In genomic region chr7:99015419-99015818, GRCm38 (mm10) we compare ENCODE assay signal across 8 mouse cellular contexts.
DNase-seq lines count a peak whose midpoint lies in the region; ATAC-seq and TF ChIP-seq lines count a peak whose summit lies in the region.

No protein-coding gene starts in this region.

- ATAC-seq in forebrain, embryonic 16.5 days: peak; percentile 67
- ATAC-seq in midbrain, postnatal 0 days (ENCODE audit: low FRiP score): no peak; the same call in 1 of the 2 replicates

- no peak for DNase-seq in forebrain, embryonic 10.5 days (ENCODE audit: extremely low spot score, low spot score)
- peak; percentile 42 for DNase-seq in cerebellum, adult 11 months
- DNase-seq in kidney, postnatal 10 days: peak; percentile 61
- DNase-seq in midbrain, postnatal 0 days (ENCODE audit: low spot score): peak; percentile 72
- DNase-seq in ovary, postnatal 10 days (ENCODE audit: low spot score): no peak
- DNase-seq in heart, adult 2 months: no peak
- no peak for DNase-seq in gastrocnemius, postnatal 25 days

- no peaks in the 10 kb centered on the region for H3K4me1 ChIP-seq in forebrain, embryonic 16.5 days (replicated peaks; ENCODE audit: control insufficient read depth, insufficient read depth, low read length)
- 0 out of 2 replicates have a peak, but pooled peaks cover 3% of the 10 kb centered on the region for H3K4me1 ChIP-seq in forebrain, embryonic 10.5 days
- no peaks in the 10 kb centered on the region for H3K4me1 ChIP-seq in midbrain, postnatal 0 days (ENCODE audit: insufficient read depth, low read length)
- peaks cover 3% of the 10 kb centered on the region for H3K4me1 ChIP-seq in heart, adult 2 months (ENCODE audit: control insufficient read depth, insufficient read depth, low read length)

- no peak for TF ChIP-seq POLR2A in heart, adult 2 months (IDR thresholded peaks at IDR 0.05; ENCODE audit: insufficient read depth, low read depth, low read length)

- intact Hi-C loops in heart, adult 2 months (cut with DNase I): no loop called here

- WGBS in forebrain, embryonic 16.5 days: 70% methylated on average over 17 of the region's 17 CpGs
- 89% methylated on average over 17 of the region's 17 CpGs for WGBS in forebrain, embryonic 10.5 days
- 73% methylated on average over 17 of the region's 17 CpGs for WGBS in midbrain, postnatal 0 days
- WGBS in heart, adult 2 months: 83% methylated on average over 17 of the region's 17 CpGs

- H3K4me3 ChIP-seq in forebrain, embryonic 16.5 days (replicated peaks; ENCODE audit: low read length): no peak overlapping the region
- no peak overlapping the region for H3K4me3 ChIP-seq in forebrain, embryonic 10.5 days
- H3K4me3 ChIP-seq in midbrain, postnatal 0 days (ENCODE audit: low read depth, low read length): no peak overlapping the region
- no peak overlapping the region for H3K4me3 ChIP-seq in heart, adult 2 months

- H3K79me2 ChIP-seq in heart, adult 2 months (replicated peaks; ENCODE audit: control insufficient read depth, insufficient read depth, low read length): no peaks in the 10 kb centered on the region; the same call in 1 of the 2 replicates

- peak overlapping the region; percentile 26 for H3K4me2 ChIP-seq in forebrain, embryonic 16.5 days (ENCODE audit: low read length)
- no peak overlapping the region for H3K4me2 ChIP-seq in midbrain, postnatal 0 days (ENCODE audit: low read depth, low read length, poor library complexity, severe bottlenecking)

- H3K9me3 ChIP-seq in forebrain, embryonic 16.5 days (ENCODE audit: control insufficient read depth, low read length): no peaks in the 10 kb centered on the region
- no peaks in the 10 kb centered on the region for H3K9me3 ChIP-seq in forebrain, embryonic 10.5 days
- H3K9me3 ChIP-seq in midbrain, postnatal 0 days (ENCODE audit: low read length): no peaks in the 10 kb centered on the region

- H3K27me3 ChIP-seq in forebrain, embryonic 16.5 days (replicated peaks; ENCODE audit: control insufficient read depth, insufficient read depth, low read length): no peaks in the 10 kb centered on the region
- no peaks in the 10 kb centered on the region for H3K27me3 ChIP-seq in forebrain, embryonic 10.5 days (ENCODE audit: poor library complexity, severe bottlenecking)
- no peaks in the 10 kb centered on the region for H3K27me3 ChIP-seq in midbrain, postnatal 0 days (ENCODE audit: insufficient read depth, low read length)
- no peaks in the 10 kb centered on the region for H3K27me3 ChIP-seq in heart, adult 2 months (ENCODE audit: control insufficient read depth, insufficient read depth, low read length)

- TF ChIP-seq EP300 in heart, adult 2 months (IDR thresholded peaks at IDR 0.05; ENCODE audit: insufficient read depth, low read depth, low read length): no peak

- H3K27ac ChIP-seq in forebrain, embryonic 16.5 days (ENCODE audit: low read length): no peak overlapping the region
- H3K27ac ChIP-seq in forebrain, embryonic 10.5 days: no peak overlapping the region
- H3K27ac ChIP-seq in midbrain, postnatal 0 days (ENCODE audit: low read depth, low read length): no peak overlapping the region
- no peak overlapping the region for H3K27ac ChIP-seq in heart, adult 2 months

- no peaks in the 10 kb centered on the region for H3K36me3 ChIP-seq in forebrain, embryonic 16.5 days (ENCODE audit: control insufficient read depth, insufficient read depth)
- H3K36me3 ChIP-seq in forebrain, embryonic 10.5 days (replicated peaks): no peaks in the 10 kb centered on the region
- no peaks in the 10 kb centered on the region for H3K36me3 ChIP-seq in midbrain, postnatal 0 days (ENCODE audit: insufficient read depth, low read length)
- no peaks in the 10 kb centered on the region for H3K36me3 ChIP-seq in heart, adult 2 months (ENCODE audit: control insufficient read depth, insufficient read depth, low read length)

- no peak overlapping the region for H3K9ac ChIP-seq in forebrain, embryonic 16.5 days (replicated peaks; ENCODE audit: low read depth, low read length)
- no peak overlapping the region; the same call in 1 of the 2 replicates for H3K9ac ChIP-seq in midbrain, postnatal 0 days (replicated peaks; ENCODE audit: low read length, poor library complexity, severe bottlenecking)
- no peak overlapping the region for H3K9ac ChIP-seq in heart, adult 2 months (ENCODE audit: low read depth, low read length)

- no peak for TF ChIP-seq CTCF in midbrain, postnatal 0 days (IDR thresholded peaks at IDR 0.05)
- no peak for TF ChIP-seq CTCF in heart, adult 2 months (IDR thresholded peaks at IDR 0.05)

Comparison
In these comparisons a context has a peak if more than half of its experiments do, and no peak if none do; other contexts are left out.
1. DNase-seq: peak in cerebellum, adult 11 months (single experiment), kidney, postnatal 10 days (single experiment) and midbrain, postnatal 0 days (single experiment); none in forebrain, embryonic 10.5 days (single experiment), ovary, postnatal 10 days (single experiment), heart, adult 2 months (0 of 2) and gastrocnemius, postnatal 25 days (single experiment).